Mouse (Mus musculus) liver, postnatal 0 days (tissue): ENCODE data around the gene Zar1. TPM values are rescaled to one million over a fixed set of nuclear protein-coding genes. Genes with fewer than 3 reads are reported as not detected.

Source experiments
- ATAC-seq: fragments of 200-750 bp; cut with Nextera tagmentation; 2 replicates; pipeline ENCODE4 v1.8.0; 2017; ENCODE audit warnings: mild to moderate bottlenecking, moderate library complexity
- DNase-seq: peaks from one replicate; pipeline ENCODE4 v3.0.0-alpha.2; 2016
- H3K27ac ChIP-seq: fragments of 300-500 bp; sonication (generic); 2 replicates; pipeline ENCODE4 v1.5.1; 2014; ENCODE audit warnings: antibody characterized with exemption, moderate library complexity, mild to moderate bottlenecking, low read depth
- H3K27me3 ChIP-seq: fragments of 300-500 bp; sonication (generic); 2 replicates; pipeline ENCODE4 v1.6.1; 2014; ENCODE audit warnings: low read length, control low read depth, mixed read lengths; ENCODE audit not compliant: insufficient read depth
- H3K36me3 ChIP-seq: fragments of 300-500 bp; sonication (generic); replicated peaks from 2 replicates; pipeline ENCODE4 v1.6.1; 2014; ENCODE audit warnings: mild to moderate bottlenecking, control low read depth, low read length, moderate library complexity, mixed read lengths; ENCODE audit not compliant: insufficient read depth
- H3K4me1 ChIP-seq: fragments of 300-500 bp; sonication (generic); 2 replicates; pipeline ENCODE4 v1.6.1; 2014; ENCODE audit warnings: antibody characterized with exemption, mild to moderate bottlenecking, control low read depth; ENCODE audit not compliant: insufficient read depth
- H3K4me2 ChIP-seq: fragments of 300-500 bp; sonication (generic); 2 replicates; pipeline ENCODE4 v1.6.1; 2014; ENCODE audit warnings: low read depth, mild to moderate bottlenecking, low read length, moderate library complexity, mixed read lengths
- H3K4me3 ChIP-seq: fragments of 300-500 bp; sonication (generic); 2 replicates; pipeline ENCODE4 v1.5.1; 2014; ENCODE audit warnings: low read depth, low read length
- H3K9ac ChIP-seq: fragments of 300-500 bp; sonication (generic); replicated peaks from 2 replicates; pipeline ENCODE4 v1.6.1; 2014; ENCODE audit warnings: mild to moderate bottlenecking, moderate library complexity
- H3K9me3 ChIP-seq: fragments of 300-500 bp; sonication (generic); 2 replicates; pipeline ENCODE4 v1.6.1; 2016; ENCODE audit warnings: mild to moderate bottlenecking, control low read depth, low read length, mixed read lengths
- CTCF ChIP-seq: sonication (generic); IDR thresholded peaks from 2 replicates; pipeline ENCODE4 v1.5.1; 2016; ENCODE audit warnings: antibody characterized with exemption, low read depth
- EP300 ChIP-seq: IDR thresholded peaks from 2 replicates; pipeline ENCODE4 v1.6.1; 2016; ENCODE audit warnings: antibody characterized with exemption, low read depth, mild to moderate bottlenecking
- WGBS: fragments of 180-500 bp; shearing (Covaris S2); extraction: QIAGEN DNeasy Blood & Tissue Kit; methylation state at CpG from one replicate; pipeline ENCODE4 v1.1.7; 2014; ENCODE audit not compliant: insufficient replicate concordance; 5-methylcytosine and 5-hydroxymethylcytosine counted together
- polyA plus RNA-seq: library from polyadenylated mRNA; unstranded; fragments of >200 nt; fragmentation: Nextera tagmentation; extraction: Ambion mirVana; gene quantifications from 2 replicates; pipeline ENCODE4 v1.2.1, GENCODE M21; 2015

Zar1 gene
- polyA plus RNA-seq, 1 experiment from 2014 or later: not detected

- ATAC-seq: peak; percentile 97
- peak within 1 kb of the TSS; percentile 98 for H3K4me3 ChIP-seq
- H3K9ac ChIP-seq: peak within 1 kb of the TSS; percentile 93
- TF ChIP-seq CTCF (no peak), EP300 (peak; percentile 50; the same call in 1 of the 2 replicates)
- peak within 1 kb of the TSS; percentile 100 for H3K4me2 ChIP-seq
- H3K9me3 ChIP-seq: no peaks in the 10 kb centered on the region
- H3K4me1 ChIP-seq: peaks cover 14% of the 10 kb centered on the region
- 2% methylated on average over 42 of the region's 42 CpGs for WGBS
- peaks cover 1% of the 10 kb centered on the region; the same call in 1 of the 2 replicates for H3K36me3 ChIP-seq
- DNase-seq: peak; percentile 97
- H3K27me3 ChIP-seq: no peaks in the 10 kb centered on the region
- peak within 1 kb of the TSS; percentile 74 for H3K27ac ChIP-seq
These were observed 21.5 kb downstream of the Zar1 start, which contains the start of gene Nfxl1 for GRCm38 (mm10) chr5:72559544-72560049. Gene Nfxl1 (minus strand): TSS chr5:72559684.

- Histone ChIP-seq H3K4me3 (peak overlapping the region; percentile 98), H3K36me3 (peaks cover 4% of the 10 kb centered on the region; the same call in 1 of the 2 replicates), H3K4me1 (peaks cover 14% of the 10 kb centered on the region), H3K9ac (peak overlapping the region; percentile 93), H3K27me3 (no peaks in the 10 kb centered on the region), H3K27ac (peak overlapping the region; percentile 74), H3K9me3 (no peaks in the 10 kb centered on the region), H3K4me2 (peak overlapping the region; percentile 100)
- WGBS: 3% methylated on average over 52 of the region's 57 CpGs
- peak; percentile 9; the same call in 1 of the 2 replicates for TF ChIP-seq CTCF
- no peak for TF ChIP-seq EP300
- ATAC-seq (peak; percentile 78), DNase-seq (no peak)
These were observed 22.1 kb downstream of the Zar1 start for GRCm38 (mm10) chr5:72558716-72559526.

DNA sequence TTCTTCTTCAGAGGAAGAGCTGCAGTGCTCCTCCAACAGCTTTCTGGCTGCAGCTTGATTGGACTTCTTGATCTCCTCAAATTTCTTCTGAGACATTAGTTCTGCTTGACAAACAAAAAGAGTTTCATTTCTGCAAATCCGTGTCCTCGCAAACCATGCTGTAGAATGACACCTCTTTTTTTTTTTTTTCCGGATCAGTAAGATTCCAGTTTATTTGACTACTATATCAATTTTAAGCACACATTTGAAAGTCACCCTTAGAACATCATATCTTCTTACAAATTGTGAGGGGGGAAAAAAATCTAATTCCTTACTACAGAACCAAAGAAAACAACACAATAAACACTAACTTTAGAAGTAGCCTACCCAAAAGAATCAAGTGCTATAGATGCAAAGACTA lies 24.8 kb downstream of the Zar1 start:
- H3K4me2 ChIP-seq: no peak overlapping the region
- no peak overlapping the region for H3K9ac ChIP-seq
- H3K4me1 ChIP-seq: peaks cover 16% of the 10 kb centered on the region
- H3K9me3 ChIP-seq: no peaks in the 10 kb centered on the region
- TF ChIP-seq CTCF (no peak), EP300 (no peak)
- H3K27ac ChIP-seq: no peak overlapping the region
- no peaks in the 10 kb centered on the region for H3K27me3 ChIP-seq
- whole genome bisulfite sequencing: 77% methylated on average over 3 of the region's 3 CpGs
- ATAC-seq (no peak), DNase-seq (no peak)
- H3K4me3 ChIP-seq: no peak overlapping the region
- peaks cover 7% of the 10 kb centered on the region; the same call in 1 of the 2 replicates for H3K36me3 ChIP-seq

DNA sequence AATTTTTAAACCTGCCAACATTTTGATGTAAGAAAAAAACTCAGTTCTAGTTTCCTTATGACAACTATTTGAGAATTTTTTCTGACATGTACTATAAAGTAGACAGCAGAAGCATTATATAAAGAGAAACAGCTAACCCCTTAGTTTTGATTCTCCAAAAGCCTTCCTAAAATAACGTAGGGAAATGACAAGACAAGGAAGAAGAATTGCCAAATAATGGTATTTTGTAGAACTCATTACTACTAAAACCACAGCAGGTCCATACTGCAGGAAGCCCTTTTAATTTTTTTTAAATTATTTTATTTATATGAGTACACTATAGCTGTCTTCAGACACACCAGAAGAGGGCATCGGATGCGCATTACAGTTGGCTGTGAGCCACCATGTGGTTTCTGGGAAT lies 29.8 kb downstream of the Zar1 start:
- DNase-seq (no peak), ATAC-seq (no peak)
- Histone ChIP-seq H3K27me3 (no peaks in the 10 kb centered on the region), H3K4me1 (0 out of 2 replicates have a peak, but pooled peaks cover 2% of the 10 kb centered on the region), H3K9ac (no peak overlapping the region), H3K4me2 (no peak overlapping the region), H3K36me3 (peaks cover 13% of the 10 kb centered on the region; the same call in 1 of the 2 replicates), H3K4me3 (no peak overlapping the region), H3K9me3 (no peaks in the 10 kb centered on the region), H3K27ac (no peak overlapping the region)
- TF ChIP-seq CTCF: no peak
- no peak for TF ChIP-seq EP300
- 82% methylated on average over 3 of the region's 3 CpGs for WGBS

- no peaks in the 10 kb centered on the region for H3K9me3 ChIP-seq
- no peaks in the 10 kb centered on the region for H3K27me3 ChIP-seq
- H3K4me3 ChIP-seq: no peak overlapping the region
- no peak for ATAC-seq
- no peaks in the 10 kb centered on the region for H3K4me1 ChIP-seq
- H3K4me2 ChIP-seq: no peak overlapping the region
- TF ChIP-seq CTCF (no peak), EP300 (no peak)
- no peak overlapping the region for H3K9ac ChIP-seq
- H3K27ac ChIP-seq: no peak overlapping the region
- DNase-seq: no peak
- H3K36me3 ChIP-seq: peaks cover 36% of the 10 kb centered on the region
- WGBS: 95% methylated on average over 3 of the region's 3 CpGs
These were observed 52.2 kb downstream of the Zar1 start for GRCm38 (mm10) chr5:72528896-72529295.

Other genes with a start within 250 kb of the Zar1 start
- 0.05 and 0.08 TPM in 2 replicates for gene Corin, start 76.8 kb downstream of the Zar1 start, polyA plus RNA-seq
- gene Nfxl1, start 21.6 kb downstream of the Zar1 start, polyA plus RNA-seq: 4.4 and 4.5 TPM in 2 replicates
- not detected in 2 replicates for gene Gm5868, start 6.3 kb upstream of the Zar1 start, polyA plus RNA-seq
- not detected in 2 replicates for gene Cnga1, start 63.0 kb upstream of the Zar1 start, polyA plus RNA-seq
- gene Nipal1, start 66.5 kb upstream of the Zar1 start, polyA plus RNA-seq: 75.3 and 76.1 TPM in 2 replicates
- 0.27 and 0.32 TPM in 2 replicates for gene Txk, start 171.5 kb upstream of the Zar1 start, polyA plus RNA-seq